Mouse (Mus musculus) spleen, adult 2 months (tissue): ENCODE results near the gene Cep57l1. TPM values are rescaled to one million over a fixed set of nuclear protein-coding genes. Genes with fewer than 3 reads are reported as not detected.

ENCODE experiments used
- DNase-seq, 2 experiments: peaks; one replicate each; pipeline versions ENCODE4 v3.0.0 to v3.0.0-alpha.2; 2012 to 2021; ENCODE audit warnings: low spot score in 2 of 2, low read depth in 1 of 2
- H3K27ac ChIP-seq: fragments of 200-500 bp; 2 replicates; pipeline ENCODE4 v1.5.1; 2012; ENCODE audit warnings: low read length, inconsistent platforms; ENCODE audit not compliant: insufficient read depth
- H3K27me3 ChIP-seq: fragments of 200-500 bp; 2 replicates; pipeline ENCODE4 v1.6.1; 2012; ENCODE audit warnings: mild to moderate bottlenecking, moderate library complexity, low read length, inconsistent platforms; ENCODE audit not compliant: control insufficient read depth, insufficient read depth
- H3K36me3 ChIP-seq: fragments of 200-500 bp; 2 replicates; pipeline ENCODE4 v1.6.1; 2012; ENCODE audit warnings: mild to moderate bottlenecking, low read length, inconsistent platforms; ENCODE audit not compliant: control insufficient read depth, insufficient read depth
- H3K4me1 ChIP-seq: fragments of 200-500 bp; 2 replicates; pipeline ENCODE4 v1.6.1; 2011; ENCODE audit warnings: inconsistent platforms; ENCODE audit not compliant: control insufficient read depth, insufficient read depth, insufficient read length
- H3K4me3 ChIP-seq: fragments of 200-500 bp; 2 replicates; pipeline ENCODE4 v1.5.1; 2011; ENCODE audit warnings: mild to moderate bottlenecking, inconsistent platforms; ENCODE audit not compliant: insufficient read depth, insufficient read length; ENCODE audit errors: extremely low read depth
- CTCF ChIP-seq: fragments of 200-500 bp; IDR thresholded peaks from 2 replicates; pipeline ENCODE4 v1.5.1; 2011; ENCODE audit warnings: mild to moderate bottlenecking, inconsistent platforms; ENCODE audit not compliant: insufficient read depth, insufficient read length, insufficient replicate concordance; ENCODE audit errors: extremely low read depth
- POLR2A ChIP-seq: fragments of 200-500 bp; IDR thresholded peaks from 2 replicates; pipeline ENCODE4 v1.6.1; 2011; ENCODE audit warnings: low read depth, low read length, inconsistent platforms
- WGBS: fragments of 180-500 bp; shearing (Covaris S2); methylation state at CpG from one replicate; pipeline ENCODE4 v1.1.7; 2018; 5-methylcytosine and 5-hydroxymethylcytosine counted together
- polyA plus RNA-seq: library from polyadenylated mRNA; depleted of rRNA; stranded (reverse); fragments of >200 nt; gene quantifications from 2 replicates; pipeline ENCODE4 v1.2.3, GENCODE M21; 2012

Cep57l1 gene
- polyA plus RNA-seq, 1 experiment, result 1.4 TPM

DNA sequence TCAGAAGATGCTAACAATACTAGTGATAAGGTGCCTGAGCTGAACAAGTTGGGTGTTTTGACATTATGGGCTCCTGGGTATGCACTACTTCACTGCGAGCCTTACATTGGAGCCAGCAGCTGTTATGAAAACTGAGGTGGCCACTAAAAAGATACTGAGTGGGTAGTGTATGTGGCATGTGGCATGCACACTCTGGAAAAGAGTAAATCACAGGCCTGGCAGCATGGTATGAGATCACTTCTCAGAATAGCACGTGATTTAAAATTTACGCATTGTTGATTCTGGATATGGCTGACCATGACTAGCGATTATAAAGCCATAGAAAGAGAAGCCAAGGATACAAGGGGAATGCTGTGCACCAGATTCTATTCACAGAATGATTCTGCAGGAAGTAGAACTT is 20.8 kb upstream of the Cep57l1 start:
- H3K4me1 ChIP-seq, result no peaks in the 10 kb centered on the region; the same call in 1 of the 2 replicates
- no peak overlapping the region for H3K27ac ChIP-seq
- no peaks in the 10 kb centered on the region for H3K36me3 ChIP-seq
- DNase-seq, result no peak
- H3K27me3 ChIP-seq, result no peaks in the 10 kb centered on the region
- no peak for TF ChIP-seq CTCF
- no peak for TF ChIP-seq POLR2A
- 80% methylated on average over 4 of the region's 4 CpGs for WGBS
- H3K4me3 ChIP-seq, result no peak overlapping the region

DNA sequence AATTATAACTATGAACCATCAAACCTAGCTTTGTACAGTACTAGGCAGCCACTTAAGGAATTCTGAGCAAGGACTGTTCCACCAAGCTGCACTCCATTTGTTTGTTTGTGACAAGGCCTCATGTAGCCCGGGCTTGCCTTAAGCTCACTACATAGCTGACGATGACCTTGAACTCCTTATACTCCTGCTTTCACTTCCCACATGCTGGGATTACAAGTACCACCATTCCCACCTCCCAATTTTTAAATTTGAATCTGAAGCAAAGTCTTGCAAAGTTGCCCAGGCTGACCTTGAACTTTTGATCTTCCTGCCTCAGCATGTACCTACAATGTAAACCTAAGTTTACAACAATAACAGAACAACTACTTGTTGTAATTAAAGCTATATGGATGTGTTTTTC is 20.3 kb upstream of the Cep57l1 start:
- 91% methylated on average over 2 of the region's 2 CpGs for WGBS
- no peak for DNase-seq
- Histone ChIP-seq H3K27me3 (no peaks in the 10 kb centered on the region), H3K4me3 (no peak overlapping the region), H3K27ac (no peak overlapping the region), H3K36me3 (no peaks in the 10 kb centered on the region), H3K4me1 (no peaks in the 10 kb centered on the region; the same call in 1 of the 2 replicates)
- TF ChIP-seq POLR2A, result no peak
- no peak for TF ChIP-seq CTCF

DNA sequence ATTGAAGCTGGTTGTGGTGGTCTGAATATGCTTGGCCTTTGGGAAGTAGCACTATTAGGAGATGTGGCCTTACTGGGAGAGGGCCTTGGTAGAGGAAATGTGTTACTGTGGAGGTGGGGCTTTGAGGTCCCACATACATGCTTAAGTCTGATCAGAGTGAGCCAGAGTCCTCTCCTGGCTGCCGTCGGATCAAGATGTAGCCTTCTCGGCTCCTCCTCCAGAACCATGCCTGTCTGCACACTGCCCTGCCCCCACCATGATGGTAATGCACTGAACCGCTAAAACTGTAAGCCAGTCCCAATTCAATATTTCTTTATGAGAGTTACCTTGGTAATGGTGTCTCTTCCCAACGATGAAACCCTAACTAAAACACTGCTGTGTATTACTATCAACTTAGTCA is 19.5 kb upstream of the Cep57l1 start:
- Histone ChIP-seq H3K4me1 (no peaks in the 10 kb centered on the region; the same call in 1 of the 2 replicates), H3K27me3 (no peaks in the 10 kb centered on the region), H3K36me3 (no peaks in the 10 kb centered on the region), H3K27ac (no peak overlapping the region), H3K4me3 (no peak overlapping the region)
- 94% methylated on average over 5 of the region's 5 CpGs for WGBS
- no peak for DNase-seq
- TF ChIP-seq CTCF (no peak), POLR2A (no peak)

DNA sequence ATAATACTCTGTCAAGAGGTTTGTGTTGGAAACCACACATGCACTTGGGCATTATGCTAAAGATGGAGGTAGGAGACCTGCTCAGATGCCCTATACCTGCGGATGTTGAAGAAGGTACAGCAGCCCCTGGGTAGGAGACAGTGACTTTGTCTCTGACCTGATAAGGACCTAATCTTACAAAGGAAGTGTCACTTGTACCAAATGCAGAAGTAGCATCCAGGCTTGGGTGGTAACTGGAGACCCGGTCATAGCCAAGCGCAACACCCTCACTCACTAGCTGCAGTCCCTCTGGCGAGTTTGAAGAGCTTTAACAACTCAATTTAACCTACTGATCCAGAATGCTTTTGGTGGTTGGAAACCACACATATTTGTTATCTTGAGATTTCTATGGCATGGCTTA is 18.1 kb upstream of the Cep57l1 start:
- no peak for DNase-seq
- Histone ChIP-seq H3K4me3 (no peak overlapping the region), H3K4me1 (no peaks in the 10 kb centered on the region; the same call in 1 of the 2 replicates), H3K36me3 (no peaks in the 10 kb centered on the region), H3K27ac (no peak overlapping the region), H3K27me3 (no peaks in the 10 kb centered on the region)
- 70% methylated on average over 4 of the region's 4 CpGs for WGBS
- TF ChIP-seq POLR2A, result no peak
- no peak for TF ChIP-seq CTCF

DNA sequence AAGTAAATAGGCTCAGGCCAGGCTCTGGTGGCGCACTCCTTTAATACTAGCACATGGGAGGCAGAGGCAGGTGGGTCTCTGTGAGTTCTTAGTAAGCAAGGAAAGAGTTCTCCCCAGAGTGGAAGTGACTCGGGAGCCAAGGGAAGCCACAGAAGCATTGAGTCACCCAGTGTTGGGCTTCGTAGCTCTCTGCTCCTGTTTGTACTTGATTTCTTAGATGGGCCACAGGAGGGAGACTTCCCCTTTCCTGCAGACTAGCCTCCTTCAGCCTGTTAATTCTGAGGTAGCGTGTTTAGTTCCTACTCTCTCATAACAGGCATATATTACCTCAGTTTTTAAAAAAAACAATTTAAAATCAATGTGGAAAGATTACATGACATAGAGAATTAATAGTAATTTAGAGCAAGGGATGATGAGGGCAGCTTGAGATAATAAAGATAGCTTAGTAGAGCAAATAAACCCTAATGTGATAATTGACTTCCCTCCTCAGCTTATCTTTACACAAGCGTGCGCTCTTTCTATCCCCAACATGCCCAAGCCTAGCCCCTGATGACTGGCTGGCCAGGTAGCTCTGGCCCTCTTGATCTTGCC is 16.9 kb upstream of the Cep57l1 start:
- TF ChIP-seq POLR2A, result no peak
- TF ChIP-seq CTCF, result no peak
- Histone ChIP-seq H3K36me3 (no peaks in the 10 kb centered on the region), H3K27ac (no peak overlapping the region), H3K4me1 (no peaks in the 10 kb centered on the region; the same call in 1 of the 2 replicates), H3K27me3 (no peaks in the 10 kb centered on the region), H3K4me3 (no peak overlapping the region)
- DNase-seq, result no peak
- WGBS, result 58% methylated on average over 6 of the region's 6 CpGs

DNA sequence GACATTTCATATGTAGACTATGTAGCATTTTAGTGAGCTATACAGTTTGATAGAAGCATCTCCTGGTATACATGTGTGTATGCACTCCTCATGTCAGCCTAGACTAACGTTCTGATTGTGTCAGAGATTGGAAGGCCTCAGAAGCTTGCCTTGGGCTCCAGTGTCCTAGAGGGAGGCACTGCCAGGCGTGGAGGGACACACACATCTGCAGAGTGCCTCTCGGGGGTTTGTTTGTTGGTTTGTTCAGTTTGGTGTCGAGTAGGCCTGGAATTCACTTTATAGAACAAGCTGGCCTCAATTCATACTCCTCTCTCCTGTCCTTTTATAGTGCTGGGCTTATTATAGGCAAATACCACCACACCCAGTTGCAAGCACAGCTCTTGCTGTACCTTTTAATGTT is 16.3 kb upstream of the Cep57l1 start:
- no peaks in the 10 kb centered on the region for H3K27me3 ChIP-seq
- H3K4me3 ChIP-seq, result no peak overlapping the region
- no peaks in the 10 kb centered on the region for H3K36me3 ChIP-seq
- TF ChIP-seq CTCF (no peak), POLR2A (no peak)
- no peak for DNase-seq
- H3K4me1 ChIP-seq, result no peaks in the 10 kb centered on the region; the same call in 1 of the 2 replicates
- WGBS, result 92% methylated on average over 4 of the region's 4 CpGs
- no peak overlapping the region for H3K27ac ChIP-seq

DNA sequence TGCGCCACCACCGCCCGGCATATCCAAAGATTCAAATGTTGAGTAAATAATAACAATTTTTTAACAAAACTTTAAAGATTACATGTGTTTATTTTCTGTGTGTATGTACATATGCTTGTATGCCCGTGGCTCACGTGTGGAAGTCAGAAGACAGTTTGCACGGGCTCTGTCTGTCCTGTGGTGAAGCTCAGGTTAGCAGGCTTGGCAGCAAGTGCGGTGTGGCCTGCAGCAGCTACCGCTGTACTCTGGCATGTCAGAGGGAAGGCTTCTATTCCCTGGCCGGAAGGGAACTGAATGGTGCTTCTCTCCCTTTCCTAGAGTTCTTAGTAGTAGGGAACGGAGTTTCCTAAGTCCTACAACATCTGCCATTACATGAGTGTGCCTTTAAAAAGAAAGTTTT is 15.4 kb upstream of the Cep57l1 start:
- no peak for DNase-seq
- H3K27ac ChIP-seq, result no peak overlapping the region
- H3K4me3 ChIP-seq, result no peak overlapping the region
- H3K4me1 ChIP-seq, result no peaks in the 10 kb centered on the region; the same call in 1 of the 2 replicates
- no peaks in the 10 kb centered on the region for H3K27me3 ChIP-seq
- WGBS, result 95% methylated on average over 10 of the region's 10 CpGs
- TF ChIP-seq CTCF, result no peak
- TF ChIP-seq POLR2A, result no peak
- H3K36me3 ChIP-seq, result no peaks in the 10 kb centered on the region
